Mouse (Mus musculus) spleen, embryonic (tissue): Measurements from ENCODE around the gene Syn2.

ENCODE experiments used
- CTCF ChIA-PET: fragments of 350-600 bp; sonication (Branson Sonifier 250); formaldehyde crosslinking; loops from one replicate; lab custom pipeline; 2022; lab: Charles Lee

Syn2 gene

DNA sequence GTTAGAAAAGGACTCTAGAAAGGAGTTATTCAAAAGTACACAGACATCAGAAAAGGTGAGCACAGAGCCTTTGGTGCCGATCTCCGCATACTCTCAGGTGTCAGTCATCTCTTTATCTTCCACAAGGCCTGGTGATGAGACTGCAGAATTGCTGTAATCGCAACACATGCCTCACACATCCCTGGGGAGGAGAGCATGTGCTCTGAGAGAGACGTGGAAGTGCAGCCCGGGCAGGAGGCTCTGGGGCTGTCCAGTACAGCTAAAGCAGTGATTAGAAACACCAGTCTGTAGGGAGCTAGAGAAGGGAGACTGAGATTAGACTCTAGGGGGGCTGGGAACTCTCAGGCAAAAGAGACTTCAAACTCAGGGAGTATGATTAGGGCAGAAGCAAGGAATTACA lies 155.9 kb downstream of the Syn2 start:
- CTCF ChIA-PET: no interaction called here

DNA sequence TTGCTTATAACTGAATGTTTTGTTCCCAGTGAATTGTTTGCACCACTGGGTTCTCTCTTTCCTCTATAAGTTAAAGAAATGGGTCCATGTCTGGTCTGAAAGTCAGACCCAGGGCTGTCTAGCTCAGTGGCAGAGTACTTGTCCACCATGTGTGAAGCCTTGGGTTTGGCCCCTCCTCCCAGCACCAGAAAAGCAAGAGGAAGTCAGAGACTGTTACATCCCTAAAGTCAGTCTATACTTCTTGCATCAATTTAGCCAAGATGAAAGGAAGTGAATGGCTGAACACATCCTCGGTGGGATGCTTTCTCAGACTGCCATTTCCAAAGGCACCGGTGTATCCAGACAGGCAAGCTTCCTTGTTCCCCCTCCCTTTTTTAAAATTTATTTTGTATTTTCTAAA lies 156.4 kb downstream of the Syn2 start:
- CTCF ChIA-PET: no interaction called here

DNA sequence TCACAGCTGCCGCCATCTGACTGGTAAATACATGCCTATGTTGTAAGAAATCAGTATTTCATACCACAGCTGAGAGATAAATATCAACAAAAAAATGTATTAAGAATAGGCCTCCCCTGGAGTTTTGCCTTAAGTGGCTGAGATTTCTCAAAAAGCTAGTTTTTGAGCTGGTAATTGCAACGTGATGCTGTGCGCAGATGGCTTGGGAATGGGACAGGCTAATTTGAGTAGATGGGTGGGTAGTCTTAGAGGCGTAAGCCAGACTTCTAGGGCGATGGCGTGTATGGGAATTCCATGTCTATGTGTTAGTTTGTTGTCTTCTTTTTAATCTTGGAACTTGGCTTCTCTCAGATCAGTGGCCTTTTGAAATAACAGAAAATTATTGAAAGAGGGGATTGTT lies 157.1 kb downstream of the Syn2 start:
- CTCF ChIA-PET: no interaction called here

DNA sequence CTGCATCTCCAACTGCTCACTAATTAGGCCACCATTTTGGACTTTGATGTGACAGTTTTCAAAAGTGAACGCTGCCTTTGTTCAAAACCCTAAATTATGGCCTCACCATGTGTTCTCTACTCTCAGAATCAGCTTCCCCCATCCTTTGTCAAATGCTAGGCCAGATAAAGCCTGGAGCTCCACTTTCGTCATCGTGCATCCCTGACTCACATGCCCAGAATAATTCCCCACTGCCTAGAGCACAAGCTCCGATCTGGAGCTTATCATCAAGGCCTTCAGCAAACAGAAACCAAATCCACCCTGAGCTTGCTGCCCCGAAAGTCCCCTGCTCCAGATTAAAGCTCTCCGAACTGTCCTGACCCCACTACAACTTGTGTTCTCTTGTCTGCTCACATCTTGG lies 157.9 kb downstream of the Syn2 start:
- CTCF ChIA-PET: no interaction called here

DNA sequence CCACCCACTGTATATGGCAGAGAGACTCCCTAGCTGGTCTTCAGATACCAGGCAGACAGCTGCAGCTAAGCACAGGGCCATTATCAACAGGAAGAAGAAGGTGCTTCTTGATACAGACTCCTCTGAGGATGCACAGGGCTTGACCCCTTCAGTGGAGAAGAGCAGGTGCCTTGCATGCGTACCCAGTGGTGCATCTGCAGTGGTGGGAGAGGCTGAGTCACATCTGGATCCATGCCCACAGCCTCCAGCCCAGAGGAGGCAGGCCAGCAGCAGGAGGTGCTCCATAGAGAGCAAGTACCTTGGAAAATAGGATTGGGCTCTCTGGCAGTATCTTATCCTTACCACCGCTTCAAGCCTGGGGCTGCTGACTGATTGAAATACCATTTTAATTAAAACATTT lies 159.2 kb downstream of the Syn2 start:
- CTCF ChIA-PET: no interaction called here

DNA sequence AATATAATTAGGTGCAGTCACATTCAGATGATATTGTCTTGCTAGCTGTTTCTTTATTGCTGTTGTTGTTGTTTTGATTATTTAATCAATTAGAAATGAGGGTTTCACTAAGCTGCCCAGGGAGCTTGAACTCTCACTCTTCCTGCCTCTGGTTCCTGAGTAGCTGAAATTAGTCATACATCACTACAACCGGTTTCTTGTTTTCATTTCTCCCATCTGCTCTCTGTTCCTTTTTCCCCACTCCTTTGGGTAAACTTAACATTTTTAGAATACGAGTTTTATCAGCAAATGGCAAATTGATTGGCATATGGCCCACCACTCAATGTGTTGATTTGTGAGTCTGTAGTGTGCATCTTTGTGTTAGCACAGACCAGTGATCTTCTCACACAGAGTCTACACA lies 172.4 kb downstream of the Syn2 start:
- CTCF ChIA-PET: no interaction called here

DNA sequence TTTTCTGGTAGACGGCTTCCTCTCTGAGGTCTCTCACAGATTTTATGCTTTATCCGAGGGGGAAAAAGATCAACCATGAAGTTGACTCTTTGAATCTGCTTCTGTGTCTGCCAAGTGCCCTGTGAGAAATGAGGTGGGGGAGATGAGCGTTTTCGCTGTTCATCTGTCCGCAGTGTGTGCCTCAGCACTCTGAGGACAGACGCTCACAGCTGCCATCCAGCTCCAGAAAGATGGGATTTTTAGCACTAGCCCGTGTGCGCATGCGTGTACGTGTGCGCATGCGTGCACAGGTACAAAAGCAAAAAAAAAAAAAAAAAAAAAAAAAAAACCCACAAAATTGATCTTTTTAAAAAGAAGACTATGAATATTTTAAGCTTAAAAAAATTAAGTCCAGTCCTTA lies 178.1 kb downstream of the Syn2 start:
- CTCF ChIA-PET: no interaction called here

DNA sequence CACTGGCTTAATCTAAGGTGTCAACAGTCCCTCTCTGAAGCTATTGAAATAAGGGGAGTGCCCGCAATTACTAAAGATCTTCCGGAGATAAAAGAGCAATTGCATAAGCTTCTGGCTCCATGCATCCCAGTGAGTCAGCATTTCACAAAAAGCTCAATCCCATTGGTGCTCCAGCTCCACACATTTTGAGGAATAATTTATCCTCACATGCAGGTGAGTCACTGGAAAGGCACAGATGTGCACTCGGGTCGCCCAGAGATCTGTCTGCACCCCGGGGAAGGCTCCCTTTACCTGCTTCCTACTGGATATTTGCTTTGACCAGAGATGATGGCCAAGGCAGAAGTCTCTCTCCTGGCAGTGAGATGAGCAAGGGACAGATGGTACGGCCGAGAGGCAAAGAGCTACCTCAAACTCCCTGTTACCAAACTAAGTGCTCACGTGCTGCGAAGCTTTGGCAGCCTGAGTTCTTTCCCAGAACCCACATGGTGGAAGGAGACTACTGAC lies 178.6 kb downstream of the Syn2 start:
- CTCF ChIA-PET: no interaction called here

DNA sequence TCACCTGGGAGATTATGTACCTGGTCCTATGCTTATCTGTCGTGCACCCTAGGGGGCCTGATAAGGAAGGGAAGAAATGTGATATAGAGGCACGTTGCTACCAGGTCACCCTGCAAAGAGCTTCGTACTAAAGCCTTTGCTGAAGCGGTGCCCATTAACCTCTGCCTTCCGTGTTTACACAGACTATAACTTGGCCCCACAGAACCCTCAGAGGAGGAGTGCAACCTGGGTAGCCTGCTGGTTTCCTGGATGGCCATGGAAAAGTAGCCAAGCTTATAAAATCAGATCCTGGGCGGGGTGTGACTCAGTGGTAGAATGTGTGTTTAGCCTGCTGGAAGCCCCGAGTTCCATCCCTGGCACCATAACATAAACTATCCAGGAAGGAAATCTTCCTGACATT lies 179.2 kb downstream of the Syn2 start:
- CTCF ChIA-PET: no interaction called here

DNA sequence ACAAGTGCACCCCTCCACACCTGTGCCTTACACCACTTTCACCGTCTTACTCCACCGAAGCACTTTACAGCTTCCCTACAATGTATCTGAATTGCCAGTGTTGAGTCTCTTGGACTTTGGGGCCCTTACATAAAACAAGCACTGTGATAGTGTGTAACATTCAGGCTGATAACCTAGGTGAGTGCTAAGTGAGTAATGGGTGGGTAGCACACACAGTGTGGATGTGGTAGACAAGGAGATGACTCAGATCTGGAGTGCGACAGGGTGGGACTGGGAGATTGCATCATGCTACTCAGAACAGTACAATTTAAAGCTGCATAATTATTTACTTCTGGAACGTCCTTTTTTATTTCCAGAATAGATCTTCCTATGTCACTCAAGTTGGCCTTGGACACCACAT lies 181.1 kb downstream of the Syn2 start:
- CTCF ChIA-PET: no interaction called here

DNA sequence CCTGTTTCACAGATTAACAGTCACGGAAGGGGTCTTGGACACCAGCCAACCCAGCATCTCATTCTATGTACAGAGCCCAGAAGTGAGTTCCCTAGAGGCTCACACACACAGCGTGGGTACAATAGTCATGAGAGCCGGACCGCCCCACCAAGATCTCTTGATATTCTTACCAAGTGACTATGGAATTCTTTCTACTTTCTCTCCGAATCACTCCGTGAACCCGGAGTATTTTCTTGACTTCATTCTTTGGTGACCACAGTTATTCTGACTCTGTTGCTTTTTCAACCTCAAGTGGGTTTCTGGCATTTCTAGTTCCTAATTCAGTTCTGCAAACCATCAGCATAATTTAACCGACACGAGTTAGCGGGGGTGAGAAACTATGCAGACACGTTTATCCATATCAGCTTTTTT lies 182.1 kb downstream of the Syn2 start:
- CTCF ChIA-PET: no interaction called here

DNA sequence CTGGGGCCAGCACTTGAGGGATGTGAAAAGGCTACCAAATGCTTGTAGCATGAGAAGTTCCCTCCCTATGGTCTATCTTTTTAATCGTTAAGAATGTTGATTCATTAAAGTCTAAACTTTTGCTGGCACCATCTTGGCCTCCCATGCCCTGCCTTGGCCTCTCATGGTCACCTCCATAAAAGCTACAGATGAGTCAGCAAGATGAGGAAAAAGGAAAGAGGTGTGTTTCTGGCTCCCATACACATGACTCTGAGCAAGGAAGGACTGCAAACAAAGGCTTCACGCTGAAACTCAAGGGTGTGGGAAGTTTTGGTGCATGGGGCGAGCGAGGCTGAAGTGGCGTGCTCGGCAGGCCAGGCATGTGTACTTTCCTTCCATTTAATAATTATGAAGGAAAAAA lies 184.1 kb downstream of the Syn2 start:
- CTCF ChIA-PET: no interaction called here

DNA sequence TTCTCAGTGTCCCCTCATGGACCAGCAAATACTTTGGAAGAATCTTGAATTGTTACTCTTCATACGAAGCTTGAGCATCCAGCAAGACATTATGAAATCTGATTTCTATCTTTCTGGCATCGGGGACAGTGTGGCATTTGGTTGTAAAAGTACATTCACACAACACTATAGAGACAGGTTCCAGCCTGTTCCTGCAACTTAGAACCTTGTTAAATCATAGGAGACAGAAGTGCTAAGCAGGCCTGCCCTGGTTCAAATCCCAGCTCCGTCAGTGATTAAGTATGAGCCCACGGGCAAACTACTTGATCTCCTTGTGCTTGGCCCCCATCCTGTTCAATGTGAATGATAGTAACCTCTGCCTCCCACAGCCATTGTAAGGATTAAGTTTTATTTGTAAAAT lies 185.0 kb downstream of the Syn2 start:
- CTCF ChIA-PET: no interaction called here

DNA sequence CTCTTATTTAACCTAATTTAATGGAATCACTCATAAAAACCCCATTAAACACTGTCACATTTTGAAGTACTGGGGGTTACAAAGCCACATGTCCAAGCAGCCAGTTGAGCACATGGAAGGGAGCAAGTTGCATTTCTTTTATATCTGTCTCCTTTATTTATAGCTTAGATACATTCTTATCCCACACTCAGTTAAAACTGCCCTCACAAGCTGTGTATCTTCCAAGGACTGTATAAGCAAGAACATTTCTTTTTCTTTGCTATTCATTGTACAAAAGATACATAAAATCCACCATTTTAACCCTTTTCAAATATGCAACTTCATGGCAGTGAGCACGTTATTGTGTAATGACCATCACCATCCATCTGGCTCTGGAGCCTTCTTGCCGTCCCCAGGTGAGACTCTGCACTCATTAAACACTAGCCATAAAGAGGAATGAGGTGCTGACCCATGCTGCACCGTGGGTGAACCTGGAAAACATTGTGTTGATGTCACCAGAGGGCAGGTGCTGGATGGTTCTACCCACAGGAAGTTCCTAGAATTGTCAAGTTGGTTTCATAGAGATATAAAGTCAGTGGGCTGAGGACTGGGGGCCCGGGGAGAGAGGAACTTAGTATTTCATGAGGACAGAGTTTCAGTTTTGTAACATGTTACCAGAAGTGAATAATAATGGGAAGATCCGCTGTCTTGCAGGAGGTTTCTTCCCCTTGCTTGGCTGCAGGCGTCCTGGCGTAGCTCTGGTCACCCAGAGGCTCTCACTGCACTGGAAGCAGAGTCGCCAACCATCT lies 186.4 kb downstream of the Syn2 start:
- CTCF ChIA-PET: no interaction called here

DNA sequence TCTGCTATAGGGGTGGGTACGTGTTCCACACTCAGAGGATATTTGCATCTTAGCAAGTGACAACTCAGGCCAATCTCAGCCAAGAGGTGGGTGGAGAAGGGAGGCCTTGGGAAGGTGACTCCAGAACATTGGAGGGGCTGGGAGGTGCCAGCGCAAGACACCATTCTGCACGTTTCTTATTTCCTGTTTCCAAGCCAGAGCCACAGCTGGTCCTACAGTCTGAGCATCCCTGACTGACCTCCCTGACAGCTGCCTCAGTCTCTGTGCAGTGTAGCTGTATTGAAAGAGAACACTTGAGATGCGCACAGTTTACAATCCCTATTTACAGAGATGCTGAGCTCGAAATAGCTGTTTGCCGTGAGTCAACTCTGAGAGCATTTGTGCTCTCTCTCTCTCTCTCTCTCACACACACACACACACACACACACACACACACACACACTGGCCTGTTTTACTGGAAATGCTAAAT lies 187.2 kb downstream of the Syn2 start:
- CTCF ChIA-PET: no interaction called here

DNA sequence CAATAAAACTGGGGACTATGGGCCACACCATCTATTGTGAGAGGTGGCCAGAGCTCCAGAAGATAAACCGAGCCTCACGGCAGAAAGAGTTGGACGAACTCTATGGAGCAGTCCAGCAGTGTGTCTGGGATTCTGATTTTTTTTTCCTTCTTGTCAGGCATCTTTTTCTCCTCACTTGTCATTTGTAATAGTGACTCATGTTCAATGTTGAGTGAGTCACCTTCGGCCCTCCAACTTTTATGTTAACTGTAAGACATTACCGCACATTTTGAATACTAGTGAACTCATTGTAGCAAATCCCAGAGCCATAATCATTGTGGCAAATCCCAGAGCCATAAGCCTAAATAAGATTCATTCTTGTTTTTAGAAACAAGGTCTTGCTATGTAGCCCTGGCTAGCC lies 188.3 kb downstream of the Syn2 start:
- CTCF ChIA-PET: no interaction called here

DNA sequence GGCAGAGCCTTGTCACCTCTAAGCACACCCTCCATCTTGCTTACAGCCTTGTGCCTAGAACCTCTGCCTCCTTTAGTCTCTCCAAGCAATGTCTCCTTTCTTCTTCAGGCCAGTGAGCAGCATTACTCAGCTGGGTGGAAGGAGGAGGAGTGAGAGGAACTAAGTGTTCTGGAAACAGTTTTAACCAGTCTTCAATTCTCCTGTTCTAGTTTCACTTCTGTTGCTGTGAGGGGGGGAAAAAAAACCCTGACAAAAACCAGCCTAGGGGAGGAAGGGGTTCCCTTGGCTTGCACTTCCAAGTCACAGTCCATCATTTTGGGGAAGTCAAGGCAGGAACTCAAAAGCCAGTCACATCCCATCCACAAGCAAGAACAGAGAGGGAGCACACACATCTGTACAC lies 196.3 kb downstream of the Syn2 start:
- CTCF ChIA-PET: no interaction called here
